Mouse (Mus musculus) lung, adult 18-20 months (tissue): ENCODE measurements around the gene Arvcf.

Source experiments
- DNase-seq, 2 experiments: peaks; one replicate each; pipeline ENCODE4 v3.0.0; 2022; ENCODE audit warnings: mixed read lengths in 2 of 2

Gene Arvcf

DNA sequence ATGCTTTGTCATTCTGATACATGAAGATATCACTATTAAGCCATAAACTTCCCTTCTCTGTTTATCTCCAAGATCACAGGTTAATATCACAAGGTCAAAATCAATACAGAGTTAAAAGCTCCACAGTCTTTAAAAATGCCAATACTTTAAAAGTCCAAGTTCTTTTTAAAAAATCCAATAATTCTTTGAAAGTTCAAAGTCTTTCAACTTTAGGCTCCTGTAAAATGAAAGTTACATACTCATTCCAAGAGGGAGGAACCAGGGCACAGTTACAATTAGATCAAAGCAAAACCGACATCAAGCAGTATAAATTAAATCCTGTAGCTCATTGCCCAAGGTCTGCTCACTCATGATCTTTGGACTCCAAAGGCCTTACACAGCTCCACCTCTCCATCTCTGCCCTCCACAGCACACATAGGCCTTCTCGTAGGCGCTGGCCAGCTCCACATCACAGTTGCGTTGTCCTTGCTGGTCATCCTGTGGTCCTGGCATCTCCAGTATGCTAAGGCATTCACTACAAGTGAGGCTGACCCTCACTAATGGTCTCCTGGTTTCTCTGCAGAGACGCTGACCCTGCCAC lies 85.4 kb downstream of the Arvcf start:
- DNase-seq: no peak

DNA sequence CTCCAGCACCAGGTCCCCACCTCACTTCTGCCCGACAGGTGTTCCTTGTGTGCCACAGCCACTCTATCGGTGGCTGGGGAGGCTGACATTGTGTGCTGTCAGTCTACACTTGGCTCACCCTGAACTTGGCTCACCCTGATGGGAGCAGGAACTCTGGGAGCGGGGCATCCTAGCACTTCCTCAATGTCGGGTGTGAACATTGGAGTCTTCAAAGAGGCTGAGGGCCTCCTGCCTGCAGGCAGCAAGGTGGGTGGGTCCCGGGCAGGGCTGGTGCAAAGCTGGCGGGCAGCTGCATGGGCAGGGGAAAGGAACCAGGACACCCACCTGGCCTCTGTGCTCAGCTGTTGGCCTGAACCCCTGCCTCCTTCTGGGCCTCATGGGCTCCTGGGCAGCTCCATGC lies 88.1 kb downstream of the Arvcf start:
- DNase-seq: no peak

DNA sequence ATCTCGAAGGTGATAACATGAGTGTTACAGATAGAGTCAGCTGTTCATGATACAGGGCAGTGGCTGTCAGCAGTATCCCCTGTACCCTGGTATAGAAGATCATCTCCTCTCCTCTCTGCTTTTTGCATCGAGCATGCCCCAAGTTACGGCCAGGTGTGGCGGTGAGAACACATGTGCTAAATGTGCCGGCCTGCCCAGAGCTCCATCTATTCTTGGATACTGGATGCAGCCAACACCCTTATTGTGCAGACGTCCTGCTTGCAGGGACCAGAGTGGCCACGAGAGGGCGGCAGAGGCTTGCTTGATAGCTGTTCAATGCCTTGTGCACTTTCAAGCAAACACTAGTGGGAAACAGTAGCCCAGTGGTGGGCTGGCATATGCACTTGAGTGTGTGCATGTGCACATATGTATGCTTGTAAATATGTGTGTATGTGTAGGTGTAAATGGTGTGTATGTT lies 95.4 kb downstream of the Arvcf start:
- DNase-seq: peak; percentile 88 to 92

DNA sequence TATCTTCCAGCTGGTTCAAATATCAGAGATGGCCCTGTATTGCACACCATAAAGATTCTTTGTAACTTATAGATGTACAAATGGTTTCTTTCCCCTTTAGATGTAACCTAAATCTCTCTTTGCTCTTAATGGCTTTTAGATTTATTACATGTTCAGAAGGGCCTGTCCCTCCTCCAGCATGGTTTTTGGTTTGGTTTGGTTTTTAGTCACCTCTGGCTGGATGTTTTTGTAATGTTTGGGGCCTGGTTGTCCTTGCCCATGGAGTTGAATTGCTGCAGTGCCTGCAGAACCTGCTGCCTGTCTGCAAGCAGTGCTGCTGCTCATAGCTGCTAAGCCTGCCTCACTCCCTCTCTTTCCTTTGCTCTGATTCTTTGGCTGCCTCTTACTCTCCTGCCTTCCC lies 99.3 kb downstream of the Arvcf start:
- DNase-seq: no peak

DNA sequence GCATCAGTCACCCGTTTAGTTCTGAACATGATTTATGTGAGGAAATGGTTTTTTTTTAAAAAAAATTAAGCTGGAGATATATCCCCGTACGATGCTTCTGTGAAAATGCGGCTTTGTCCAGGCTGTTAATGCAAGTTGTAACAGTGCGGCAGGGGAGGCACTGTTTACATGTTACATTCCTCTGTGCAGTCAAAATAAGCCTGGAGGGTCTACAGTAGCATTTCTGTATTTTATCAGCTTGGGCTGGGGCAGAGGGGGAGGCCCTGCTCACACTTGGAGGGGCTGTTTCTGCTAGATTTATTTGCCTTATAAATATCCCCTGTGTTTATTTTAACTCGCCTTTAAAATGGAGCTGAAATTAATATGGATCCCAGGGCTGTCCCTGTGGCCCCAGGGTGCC lies 100.1 kb downstream of the Arvcf start:
- no peak for DNase-seq

- no peak for DNase-seq
These were observed 101.0 kb downstream of the Arvcf start for GRCm38 (mm10) chr16:18449005-18449404.

- no peak for DNase-seq
These were observed 103.7 kb downstream of the Arvcf start for GRCm38 (mm10) chr16:18451486-18452181.

- no peak for DNase-seq
These were observed 104.4 kb downstream of the Arvcf start for GRCm38 (mm10) chr16:18452361-18452862.

DNA sequence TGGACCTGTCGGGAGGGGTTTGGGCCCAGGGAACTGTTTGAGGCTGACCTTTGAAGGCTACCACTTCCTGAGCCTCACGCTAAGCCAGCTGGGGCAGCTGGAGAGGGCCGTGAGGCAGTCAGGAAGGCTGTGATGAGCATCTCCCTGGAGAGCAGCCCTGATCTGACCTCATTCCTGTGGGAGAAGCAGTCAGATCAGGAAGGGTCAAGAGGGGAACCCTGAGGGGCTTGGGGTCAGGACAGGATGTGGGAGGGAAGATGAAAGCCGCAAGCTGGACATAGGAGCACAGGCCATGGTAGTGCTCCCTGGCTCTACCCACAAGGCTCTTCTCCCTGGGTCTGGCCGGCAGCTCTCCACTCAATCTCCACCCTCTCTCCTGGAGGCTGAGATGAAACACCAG lies 105.9 kb downstream of the Arvcf start:
- no peak for DNase-seq

DNA sequence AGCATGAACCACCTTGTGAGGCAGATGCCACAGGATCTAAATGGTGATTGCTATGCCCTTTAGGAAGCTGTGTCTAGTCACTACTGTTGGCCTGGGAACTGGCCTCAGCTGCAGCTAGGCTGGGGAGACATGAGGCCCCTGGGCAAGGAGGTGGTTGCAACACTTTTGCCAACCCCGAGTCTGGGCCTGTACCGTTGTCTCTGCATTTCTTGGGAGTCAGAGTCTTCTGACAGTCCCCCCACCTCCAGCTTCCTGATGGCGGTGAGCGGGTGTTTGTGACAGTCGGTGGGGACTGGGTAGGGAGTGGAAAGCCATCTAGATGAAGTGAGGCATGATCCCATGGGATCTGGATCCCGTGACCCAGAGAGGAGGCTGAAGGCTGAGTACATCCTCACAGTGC lies 107.4 kb downstream of the Arvcf start:
- no peak for DNase-seq
